Mouse (Mus musculus) spleen, postnatal 36 days (tissue): ENCODE measurements at regions not wholly inside any gene's neighbourhood (a gene's known extent, or its start where the extent isn't known, plus 50 kb on each side); places are given as distances from the start of the nearest gene placed in this dataset.

Source experiments
- DNase-seq, 2 experiments: peaks; one replicate each; pipeline ENCODE4 v3.0.0; 2022; ENCODE audit warnings: low spot score in 2 of 2, mixed read lengths in 1 of 2

DNA sequence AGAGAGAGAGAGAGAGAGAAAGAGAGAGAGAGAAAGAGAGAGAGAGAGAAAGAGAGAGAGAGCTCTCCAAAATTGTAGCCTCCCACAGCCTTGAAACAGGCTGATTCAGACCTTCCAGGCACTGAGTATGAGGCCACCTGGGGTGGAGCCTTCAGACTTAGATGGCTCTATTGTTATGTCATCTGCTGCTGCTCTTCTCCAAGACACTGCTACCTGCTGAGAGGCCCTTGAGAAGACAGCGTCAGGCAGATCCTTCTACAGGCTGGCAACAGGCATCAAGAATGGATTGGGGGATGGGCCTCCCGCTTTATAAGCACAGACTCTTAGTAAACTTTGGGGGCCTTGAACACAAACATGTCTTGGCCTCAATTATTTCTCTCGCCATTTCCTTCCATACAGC lies 1340.9 kb upstream of the Adgrl3 start:
- DNase-seq = no peak

GRCm38 (mm10) chr5:79680321-79680720 lies 1339.6 kb upstream of the Adgrl3 start:
- no peak for DNase-seq

GRCm38 (mm10) chr5:79706631-79707030 lies 1313.3 kb upstream of the Adgrl3 start:
- no peak for DNase-seq

DNA sequence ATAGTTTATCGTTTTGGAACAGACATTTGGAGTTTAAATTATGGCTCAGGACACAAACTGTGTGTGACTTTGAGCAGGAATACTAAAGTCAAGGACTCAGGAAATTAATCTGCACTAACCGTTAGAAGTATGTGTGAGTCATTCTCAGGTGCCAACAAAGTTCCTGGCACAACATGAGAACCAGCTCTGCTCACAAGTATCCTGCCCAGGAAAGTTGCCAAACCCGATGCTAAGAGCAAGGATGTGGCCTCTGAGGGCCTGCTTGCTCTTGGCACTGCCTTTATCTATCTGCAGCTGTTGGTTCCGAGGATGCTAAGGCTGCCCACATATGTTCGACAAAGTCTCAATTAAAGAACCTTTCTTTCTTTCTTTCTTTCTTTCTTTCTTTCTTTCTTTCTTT lies 1285.1 kb upstream of the Adgrl3 start:
- DNase-seq = peak in 1 of 2 experiments; percentile 1

DNA sequence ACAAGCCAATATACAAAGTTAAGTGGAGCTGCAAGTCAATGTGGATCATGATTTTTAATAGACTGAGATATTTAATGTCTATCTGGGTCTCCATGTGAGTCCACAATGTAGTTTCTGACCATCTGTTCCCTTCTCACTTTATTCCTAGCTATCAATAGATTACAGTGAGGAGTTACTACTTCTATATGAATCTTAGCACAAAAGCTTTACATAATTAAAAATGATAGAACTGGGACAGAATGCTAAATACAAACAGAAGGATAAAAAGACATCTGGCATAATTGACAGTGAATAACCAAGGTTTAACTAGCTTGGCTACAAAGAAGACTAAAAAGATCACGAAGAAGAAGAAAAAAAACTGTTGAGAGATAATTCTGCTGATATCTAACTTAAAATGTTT lies 1235.5 kb upstream of the Adgrl3 start:
- DNase-seq = no peak

- no peak for DNase-seq
Measured at GRCm38 (mm10) chr5:79826531-79826930, 1193.4 kb upstream of the Adgrl3 start.

GRCm38 (mm10) chr5:79846456-79846855 lies 1173.5 kb upstream of the Adgrl3 start:
- no peak for DNase-seq

DNA sequence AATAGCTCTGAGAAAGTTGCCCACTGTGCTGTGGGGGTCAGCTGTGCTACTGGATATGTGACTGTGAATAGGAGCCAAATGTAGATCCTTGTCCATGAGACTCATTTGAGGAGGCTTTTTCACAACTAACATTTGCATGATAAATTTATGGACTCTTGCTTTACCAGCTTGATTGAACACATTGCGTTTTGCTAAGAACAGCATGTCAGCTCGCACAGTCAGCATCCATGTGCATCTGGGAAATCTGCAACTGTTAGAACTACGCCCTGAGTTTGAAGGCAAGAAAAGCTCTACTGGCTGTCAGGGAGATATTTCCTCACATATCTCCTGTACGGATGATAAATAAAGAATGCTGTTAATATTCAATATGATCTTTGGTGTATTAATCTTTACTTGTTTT lies 1164.1 kb upstream of the Adgrl3 start:
- DNase-seq = no peak

GRCm38 (mm10) chr5:79900713-79901112 lies 1119.2 kb upstream of the Adgrl3 start:
- no peak for DNase-seq

DNA sequence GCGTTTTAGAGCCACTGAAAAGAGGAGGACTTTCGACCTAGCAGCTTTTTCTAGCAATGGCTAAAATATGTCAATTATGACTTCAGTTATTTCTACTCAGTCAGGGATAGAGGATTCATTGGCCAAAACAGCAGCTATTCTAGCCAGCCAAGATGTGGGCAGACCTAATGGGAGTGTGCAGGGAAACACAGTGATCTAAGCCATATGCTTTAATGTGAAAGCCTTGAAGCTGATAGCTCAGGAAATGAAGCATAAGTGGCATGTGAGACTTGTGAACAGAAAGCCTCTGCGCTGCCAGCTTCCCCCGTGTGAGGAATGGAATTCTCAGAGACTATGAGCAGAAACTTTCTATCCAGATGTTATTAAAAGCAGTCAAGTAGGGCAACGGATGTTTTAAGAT lies 1114.6 kb upstream of the Adgrl3 start:
- DNase-seq = no peak
